Mouse (Mus musculus) ovary, postnatal 36 days (tissue): Measurements from ENCODE around the gene Pla2g3.

Experiments used
- DNase-seq: peaks from one replicate; pipeline ENCODE4 v3.0.0; 2022; ENCODE audit warnings: low spot score, mixed read lengths

The Pla2g3 gene

GRCm38 (mm10) chr11:3537711-3538110 is 49.6 kb downstream of the Pla2g3 start:
- no peak for DNase-seq

GRCm38 (mm10) chr11:3538341-3538740 is 50.3 kb downstream of the Pla2g3 start:
- DNase-seq: no peak

- peak; percentile 89 for DNase-seq
Measured at GRCm38 (mm10) chr11:3539111-3539825, 51.2 kb downstream of the Pla2g3 start.

- no peak for DNase-seq
Measured at GRCm38 (mm10) chr11:3539826-3540196, 51.7 kb downstream of the Pla2g3 start.

GRCm38 (mm10) chr11:3540451-3541085 is 52.5 kb downstream of the Pla2g3 start, which contains the start of gene Smtn:
TSS of gene Smtn (minus strand) at chr11:3540612.
- no peak for DNase-seq

GRCm38 (mm10) chr11:3541932-3542331 is 53.8 kb downstream of the Pla2g3 start:
- no peak for DNase-seq

GRCm38 (mm10) chr11:3543001-3543400 is 54.9 kb downstream of the Pla2g3 start:
- DNase-seq: peak; percentile 49

- no peak for DNase-seq
Measured at GRCm38 (mm10) chr11:3544409-3544808, 56.3 kb downstream of the Pla2g3 start.

- no peak for DNase-seq
Measured at GRCm38 (mm10) chr11:3545531-3546241, 57.6 kb downstream of the Pla2g3 start.

GRCm38 (mm10) chr11:3546242-3546562 is 58.1 kb downstream of the Pla2g3 start:
- no peak for DNase-seq

- no peak for DNase-seq
Measured at GRCm38 (mm10) chr11:3547047-3547446, 59.0 kb downstream of the Pla2g3 start.

GRCm38 (mm10) chr11:3547969-3548368 is 59.9 kb downstream of the Pla2g3 start:
- DNase-seq: no peak

GRCm38 (mm10) chr11:3548564-3549295 is 60.6 kb downstream of the Pla2g3 start:
- DNase-seq: no peak
